16 mouse cellular contexts compared by ENCODE assay signal in genomic region chr14:103536334-103536733, GRCm38 (mm10). TPM values are rescaled to one million over a fixed set of nuclear protein-coding genes. Genes with fewer than 3 reads are reported as not detected.
A peak's percentile ranks its signal among the peaks of the same experiment; 100 is the strongest.
DNase-seq lines count a peak whose midpoint lies in the region; ATAC-seq and TF ChIP-seq lines count a peak whose summit lies in the region.
"Had no signal": no experiment of that assay in that cellular context is flagged by ENCODE, and none has a peak within 500 bp of the region (broad histone marks: within the 10 kb centered on the region; RNA-seq: fewer than 3 reads in every experiment).

No protein-coding gene starts in this region.

- intact Hi-C loops in heart, postnatal 36 days (cut with DNase I): loop anchor here (5.0 to 10.0 kb wide), 2 partner anchors 392 to 469 kb away; no protein-coding TSS in a partner anchor

- ATAC-seq in intestine, embryonic 14.5 days (replicated peaks; ENCODE audit: low FRiP score, low TSS enrichment, low read depth): no peak
- no peak for ATAC-seq in intestine, postnatal 0 days

- H3K4me3 ChIP-seq in intestine, embryonic 14.5 days (ENCODE audit: low read depth, low read length): no peak overlapping the region
- H3K4me3 ChIP-seq in intestine, postnatal 0 days (ENCODE audit: low read depth, low read length): no peak overlapping the region
- H3K4me3 ChIP-seq: kidney, embryonic 15.5 days; liver, embryonic 15.5 days; neural tube, embryonic 15.5 days had no signal

- no peak for TF ChIP-seq CTCF in intestine, postnatal 0 days (IDR thresholded peaks at IDR 0.05; ENCODE audit: low read depth)

- H3K27me3 ChIP-seq in intestine, embryonic 14.5 days (replicated peaks; ENCODE audit: control insufficient read depth, insufficient read depth, low read length): no peaks in the 10 kb centered on the region
- H3K27me3 ChIP-seq in intestine, postnatal 0 days (replicated peaks; ENCODE audit: control insufficient read depth, insufficient read depth, low read length): no peaks in the 10 kb centered on the region
- H3K27me3 ChIP-seq: kidney, embryonic 15.5 days; liver, embryonic 15.5 days; neural tube, embryonic 15.5 days had no signal

- no peak overlapping the region for H3K27ac ChIP-seq in intestine, embryonic 14.5 days (ENCODE audit: low read depth)
- no peak overlapping the region for H3K27ac ChIP-seq in intestine, postnatal 0 days (ENCODE audit: low read depth, low read length)
- H3K27ac ChIP-seq: hindbrain, embryonic 14.5 days; kidney, embryonic 15.5 days; liver, embryonic 15.5 days; neural tube, embryonic 15.5 days had no signal

- no peaks in the 10 kb centered on the region for H3K9me3 ChIP-seq in intestine, embryonic 14.5 days (ENCODE audit: control insufficient read depth, low read length)
- H3K9me3 ChIP-seq in intestine, postnatal 0 days (ENCODE audit: control insufficient read depth): no peaks in the 10 kb centered on the region
- H3K9me3 ChIP-seq: kidney, embryonic 15.5 days; liver, embryonic 15.5 days; neural tube, embryonic 15.5 days had no signal

- peak; percentile 71 for DNase-seq in intestine, embryonic 14.5 days (ENCODE audit: low spot score)
- DNase-seq in 416B (ENCODE audit: low read depth): peak; percentile 64
- peak; percentile 54 for DNase-seq in ZHBTc4 (ENCODE audit: low read depth, low spot score)
- DNase-seq in induced T-regulatory cell, adult 2 months (ENCODE audit: low read depth): peak; percentile 23
- no peak for DNase-seq in cerebellum, adult 11-12 months
- no peak for DNase-seq in layer of hippocampus, adult 18-20 months (ENCODE audit: low spot score in 2 of 2)
- no peak for DNase-seq in heart, postnatal 36 days
- DNase-seq: adrenal gland, adult 2 months; cerebellum, postnatal 25 days; retina, postnatal 1 day had no signal

- no peaks in the 10 kb centered on the region for H3K36me3 ChIP-seq in intestine, embryonic 14.5 days (ENCODE audit: control insufficient read depth, insufficient read depth, low read length)
- H3K36me3 ChIP-seq in intestine, postnatal 0 days (ENCODE audit: control insufficient read depth, insufficient read depth): no peaks in the 10 kb centered on the region
- H3K36me3 ChIP-seq: kidney, embryonic 15.5 days; liver, embryonic 15.5 days; neural tube, embryonic 15.5 days had no signal

- H3K4me2 ChIP-seq in intestine, embryonic 14.5 days (ENCODE audit: low read length): no peak overlapping the region
- H3K4me2 ChIP-seq in intestine, postnatal 0 days (replicated peaks; ENCODE audit: low read depth): no peak overlapping the region
- H3K4me2 ChIP-seq: hindbrain, embryonic 14.5 days; kidney, embryonic 15.5 days; liver, embryonic 15.5 days had no signal

- 32% methylated on average over 10 of the region's 10 CpGs for WGBS in intestine, embryonic 14.5 days
- WGBS in intestine, postnatal 0 days: 33% methylated on average over 10 of the region's 10 CpGs

- H3K9ac ChIP-seq in intestine, embryonic 14.5 days (ENCODE audit: low read length): no peak overlapping the region
- H3K9ac ChIP-seq in intestine, postnatal 0 days (ENCODE audit: low read depth, low read length): no peak overlapping the region
- H3K9ac ChIP-seq: hindbrain, embryonic 14.5 days; kidney, embryonic 15.5 days; liver, embryonic 15.5 days; neural tube, embryonic 15.5 days had no signal

- no peaks in the 10 kb centered on the region for H3K4me1 ChIP-seq in intestine, embryonic 14.5 days (replicated peaks; ENCODE audit: control insufficient read depth, insufficient read depth, low read length)
- H3K4me1 ChIP-seq in intestine, postnatal 0 days (replicated peaks; ENCODE audit: control insufficient read depth, insufficient read depth, low read length): no peaks in the 10 kb centered on the region
- H3K4me1 ChIP-seq: kidney, embryonic 15.5 days; liver, embryonic 15.5 days had no signal

RNA-seq across cellular contexts. Expression of gene Scel, which starts 23.2 kb away (rescaled TPM):
- 0.84 and 1.7 TPM in 2 replicates for polyA plus RNA-seq in intestine, embryonic 14.5 days (2014; fragmentation: Nextera tagmentation; extraction: Ambion mirVana)
- 0.48 and 0.59 TPM in 2 replicates for polyA plus RNA-seq in intestine, postnatal 0 days (2015; fragmentation: Nextera tagmentation; extraction: Ambion mirVana)
- 1 to 10 TPM in 1 of 2 experiments, under 1 TPM in 1; 0.99 to 1.2 TPM for total RNA-seq in layer of hippocampus, adult 18-20 months (2021)
- under 1 TPM; 0.16 to 0.56 TPM for total RNA-seq in heart, postnatal 36 days (2021)
- polyA plus RNA-seq: small intestine, adult 2 months had no signal

Comparison
In these comparisons a context has a peak if more than half of its experiments do, and no peak if none do; other contexts are left out.
1. DNase-seq: peak in intestine, embryonic 14.5 days (single experiment), 416B (single experiment), ZHBTc4 (single experiment) and induced T-regulatory cell, adult 2 months (single experiment); none in cerebellum, adult 11-12 months (single experiment), layer of hippocampus, adult 18-20 months (0 of 2) and heart, postnatal 36 days (0 of 2).